Mouse (Mus musculus) forebrain, postnatal 0 days (tissue): ENCODE data around the gene Paox. TPM values are rescaled to one million over a fixed set of nuclear protein-coding genes. Genes with fewer than 3 reads are reported as not detected.

ENCODE experiments used
- ATAC-seq: fragments of 200-750 bp; cut with Nextera tagmentation; 2 replicates; pipeline ENCODE4 v1.8.0; 2017; ENCODE audit warnings: mild to moderate bottlenecking, moderate library complexity
- DNase-seq: peaks from one replicate; pipeline ENCODE4 v3.0.0-alpha.2; 2015
- H3K27ac ChIP-seq: fragments of 300-500 bp; sonication (generic); 2 replicates; pipeline ENCODE4 v1.5.1; 2014; ENCODE audit warnings: low read depth, mild to moderate bottlenecking, antibody characterized with exemption, low read length, moderate library complexity, mixed read lengths
- H3K27me3 ChIP-seq: fragments of 300-500 bp; sonication (generic); 2 replicates; pipeline ENCODE4 v1.6.1; 2014; ENCODE audit warnings: mild to moderate bottlenecking, low read length, mixed read lengths; ENCODE audit not compliant: insufficient read depth
- H3K36me3 ChIP-seq: fragments of 300-500 bp; sonication (generic); 2 replicates; pipeline ENCODE4 v1.6.1; 2014; ENCODE audit warnings: mild to moderate bottlenecking, moderate library complexity; ENCODE audit not compliant: insufficient read depth
- H3K4me1 ChIP-seq: fragments of 300-500 bp; sonication (generic); 2 replicates; pipeline ENCODE4 v1.6.1; 2014; ENCODE audit warnings: antibody characterized with exemption; ENCODE audit not compliant: insufficient read depth
- H3K4me2 ChIP-seq: fragments of 300-500 bp; sonication (generic); 2 replicates; pipeline ENCODE4 v1.6.1; 2014; ENCODE audit warnings: low read depth, mild to moderate bottlenecking, moderate library complexity
- H3K4me3 ChIP-seq: fragments of 300-500 bp; sonication (generic); 2 replicates; pipeline ENCODE4 v1.5.1; 2014; ENCODE audit warnings: low read depth, low read length, mixed read lengths
- H3K9ac ChIP-seq: fragments of 300-500 bp; sonication (generic); 2 replicates; pipeline ENCODE4 v1.6.1; 2014; ENCODE audit warnings: mild to moderate bottlenecking
- H3K9me3 ChIP-seq: fragments of 300-500 bp; sonication (generic); 2 replicates; pipeline ENCODE4 v1.6.1; 2016; ENCODE audit warnings: low read length
- CTCF ChIP-seq: sonication (generic); IDR thresholded peaks from 2 replicates; pipeline ENCODE4 v1.5.1; 2016; ENCODE audit warnings: antibody characterized with exemption, control low read depth, low read depth
- WGBS: fragments of 180-500 bp; shearing (Covaris S2); extraction: QIAGEN DNeasy Blood & Tissue Kit; methylation state at CpG from one replicate; pipeline ENCODE4 v1.1.7; 2014; 5-methylcytosine and 5-hydroxymethylcytosine counted together
- polyA plus RNA-seq: library from polyadenylated mRNA; unstranded; fragments of >200 nt; fragmentation: Nextera tagmentation; extraction: Ambion mirVana; gene quantifications from 2 replicates; pipeline ENCODE4 v1.2.1, GENCODE M21; 2015
- total RNA-seq: library from RNA; depleted of rRNA; stranded (reverse); fragments of >200 nt; gene quantifications from 2 replicates; pipeline ENCODE4 v1.2.3, GENCODE M21; 2014

Gene Paox
- total and polyA plus RNA-seq, 2 experiments from 2014 or later, result 7.5 to 10.5 TPM

GRCm38 (mm10) chr7:140144550-140144949 lies 29.0 kb downstream of the Paox start:
- H3K27ac ChIP-seq, result no peak overlapping the region
- no peak overlapping the region for H3K4me3 ChIP-seq
- WGBS, result 87% methylated on average over 4 of the region's 4 CpGs
- no peak overlapping the region for H3K4me2 ChIP-seq
- ATAC-seq (no peak), DNase-seq (no peak)
- no peaks in the 10 kb centered on the region for H3K9me3 ChIP-seq
- H3K9ac ChIP-seq, result no peak overlapping the region
- peaks cover 6% of the 10 kb centered on the region; the same call in 1 of the 2 replicates for H3K36me3 ChIP-seq
- H3K27me3 ChIP-seq, result no peaks in the 10 kb centered on the region
- H3K4me1 ChIP-seq, result no peaks in the 10 kb centered on the region
- no peak for TF ChIP-seq CTCF

DNA sequence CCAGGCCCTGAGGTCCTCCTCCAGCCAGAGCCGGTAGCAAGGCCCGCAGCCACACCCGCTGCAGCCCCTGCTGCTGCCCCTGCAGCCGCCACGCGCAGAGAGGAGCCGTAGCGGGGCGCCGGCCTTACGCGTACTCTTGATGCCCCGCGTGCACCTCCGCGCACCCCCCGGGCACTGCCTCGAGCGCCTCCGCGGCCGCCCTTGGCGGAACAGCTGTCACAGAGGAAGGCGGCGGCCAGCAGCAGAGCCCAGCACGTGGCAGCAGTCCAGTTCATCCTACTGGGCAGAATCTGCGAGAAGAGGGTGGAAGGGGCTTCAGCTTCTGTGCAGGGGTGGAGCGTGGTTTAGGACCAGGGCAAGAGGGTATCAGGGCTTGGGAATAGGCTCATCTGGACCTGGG lies 37.8 kb downstream of the Paox start:
- peaks cover 4% of the 10 kb centered on the region; the same call in 1 of the 2 replicates for H3K36me3 ChIP-seq
- DNase-seq (no peak), ATAC-seq (peak; percentile 19)
- WGBS, result 6% methylated on average over 28 of the region's 28 CpGs
- peak overlapping the region; percentile 73 for H3K4me2 ChIP-seq
- H3K9ac ChIP-seq, result peak overlapping the region; percentile 83
- H3K27me3 ChIP-seq, result no peaks in the 10 kb centered on the region
- H3K4me1 ChIP-seq, result peaks cover 13% of the 10 kb centered on the region
- no peaks in the 10 kb centered on the region for H3K9me3 ChIP-seq
- H3K27ac ChIP-seq, result peak overlapping the region; percentile 83
- peak overlapping the region; percentile 54 for H3K4me3 ChIP-seq
- TF ChIP-seq CTCF, result no peak

DNA sequence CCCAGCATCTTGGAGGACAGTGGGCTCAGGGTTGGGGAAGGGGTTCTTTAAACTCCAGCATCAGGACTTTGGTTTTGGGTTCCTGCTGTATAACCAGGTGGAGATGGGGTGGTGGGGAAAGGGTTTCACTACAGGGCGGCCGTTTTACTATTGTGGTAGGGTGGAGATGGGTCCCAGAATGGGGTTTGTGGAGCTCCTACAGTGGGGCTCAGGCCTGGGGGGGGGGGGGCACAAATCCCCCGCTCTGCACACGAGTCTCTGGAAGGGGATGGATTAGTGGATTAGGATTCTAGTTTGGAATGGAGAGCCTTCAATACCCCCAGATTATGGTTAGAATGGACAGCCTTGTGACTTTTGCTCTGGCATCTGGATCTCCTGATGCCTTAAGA lies 38.2 kb downstream of the Paox start:
- Histone ChIP-seq H3K9me3 (no peaks in the 10 kb centered on the region), H3K9ac (peak overlapping the region; percentile 83), H3K27ac (peak overlapping the region; percentile 83), H3K36me3 (peaks cover 4% of the 10 kb centered on the region; the same call in 1 of the 2 replicates), H3K4me2 (peak overlapping the region; percentile 73), H3K4me1 (peaks cover 13% of the 10 kb centered on the region), H3K27me3 (no peaks in the 10 kb centered on the region), H3K4me3 (peak overlapping the region; percentile 54)
- no peak for TF ChIP-seq CTCF
- WGBS, result 17% methylated on average over 4 of the region's 4 CpGs
- DNase-seq (peak; percentile 48), ATAC-seq (peak; percentile 53)

DNA sequence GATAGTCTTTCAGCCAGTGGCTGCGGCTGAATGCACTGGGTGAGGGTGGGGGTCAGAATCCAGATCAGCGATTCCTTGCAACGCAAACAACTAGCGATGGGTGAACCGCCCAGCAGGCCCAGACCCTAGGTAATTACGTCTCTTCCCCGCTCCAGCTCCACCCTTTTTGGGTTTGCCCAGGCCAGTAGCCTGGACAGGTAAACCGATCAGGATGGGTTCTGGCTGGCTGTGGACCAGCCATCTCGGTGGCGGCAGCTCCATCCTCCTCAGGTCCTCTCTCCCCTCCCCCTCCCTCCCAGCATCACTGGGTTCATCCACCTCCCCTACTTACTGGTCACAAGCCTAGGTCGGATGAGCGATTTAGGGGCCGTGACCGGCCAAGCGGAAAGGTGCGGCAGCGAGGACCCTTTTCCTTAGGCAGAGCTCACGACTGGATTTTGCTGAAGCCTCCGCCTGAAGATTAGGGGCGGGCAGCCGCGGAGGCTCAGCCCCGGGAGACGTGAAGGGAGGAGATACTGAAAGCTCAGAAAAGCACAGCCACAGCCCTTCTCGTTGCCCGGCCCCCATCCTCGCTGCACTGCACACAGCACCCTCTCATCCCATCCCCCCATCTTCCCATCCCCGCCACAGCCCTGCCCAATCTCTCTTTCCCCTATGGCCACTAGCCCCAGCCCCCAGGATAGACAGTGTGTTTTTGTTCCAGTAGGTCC lies 38.8 kb downstream of the Paox start, which contains the start of gene Sprn:
Gene Sprn, minus strand, starts transcription at position 660 of the 710 bp plus-strand sequence.
- no peak for TF ChIP-seq CTCF
- H3K27ac ChIP-seq, result peak within 1 kb of the TSS; percentile 83
- H3K36me3 ChIP-seq, result peaks cover 4% of the 10 kb centered on the region; the same call in 1 of the 2 replicates
- peak; percentile 79 for DNase-seq
- peak within 1 kb of the TSS; percentile 54 for H3K4me3 ChIP-seq
- ATAC-seq, result peak; percentile 91
- peak within 1 kb of the TSS; percentile 83 for H3K9ac ChIP-seq
- no peaks in the 10 kb centered on the region for H3K9me3 ChIP-seq
- H3K4me1 ChIP-seq, result peaks cover 13% of the 10 kb centered on the region
- peak within 1 kb of the TSS; percentile 73 for H3K4me2 ChIP-seq
- 2% methylated on average over 28 of the region's 28 CpGs for WGBS
- no peaks in the 10 kb centered on the region for H3K27me3 ChIP-seq

- Histone ChIP-seq H3K4me1 (peaks cover 2% of the 10 kb centered on the region), H3K27me3 (no peaks in the 10 kb centered on the region), H3K4me2 (no peak overlapping the region), H3K9me3 (no peaks in the 10 kb centered on the region), H3K36me3 (no peaks in the 10 kb centered on the region), H3K9ac (no peak overlapping the region), H3K4me3 (no peak overlapping the region), H3K27ac (no peak overlapping the region)
- no peak for DNase-seq
- no peak for ATAC-seq
- TF ChIP-seq CTCF, result no peak
- 83% methylated on average over 3 of the region's 3 CpGs for whole genome bisulfite sequencing
Measured at GRCm38 (mm10) chr7:140160363-140160762, 44.8 kb downstream of the Paox start.

DNA sequence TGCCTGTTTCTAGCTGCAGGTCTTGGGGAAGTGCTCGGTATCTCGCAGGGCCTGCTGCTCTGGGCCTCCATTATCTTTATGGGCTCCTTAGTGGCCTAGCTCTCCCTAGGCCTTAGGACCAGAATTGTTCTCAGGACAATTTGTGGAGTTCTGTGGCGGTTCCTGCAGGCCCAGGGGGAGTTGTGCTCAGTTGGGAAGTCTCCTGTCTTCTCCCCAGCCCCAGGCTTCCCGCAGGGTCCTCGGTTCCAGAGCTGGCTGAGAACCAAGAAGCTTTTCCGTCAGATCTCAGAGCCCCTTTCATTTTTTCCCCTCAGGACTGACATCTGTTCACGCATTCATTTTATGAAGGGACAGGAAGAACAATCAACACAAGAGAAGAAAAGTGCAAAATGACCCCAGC lies 49.1 kb downstream of the Paox start, which contains the start of gene Olfr522:
Gene Olfr522, minus strand, starts transcription at position 101 of the 400 bp plus-strand sequence.
- H3K27ac ChIP-seq, result no peak within 1 kb of the TSS
- no peaks in the 10 kb centered on the region for H3K9me3 ChIP-seq
- no peak within 1 kb of the TSS for H3K4me2 ChIP-seq
- no peaks in the 10 kb centered on the region for H3K36me3 ChIP-seq
- no peaks in the 10 kb centered on the region for H3K4me1 ChIP-seq
- no peak for TF ChIP-seq CTCF
- 65% methylated on average over 7 of the region's 7 CpGs for WGBS
- no peak within 1 kb of the TSS for H3K9ac ChIP-seq
- ATAC-seq (no peak), DNase-seq (no peak)
- H3K27me3 ChIP-seq, result no peaks in the 10 kb centered on the region
- H3K4me3 ChIP-seq, result no peak within 1 kb of the TSS

DNA sequence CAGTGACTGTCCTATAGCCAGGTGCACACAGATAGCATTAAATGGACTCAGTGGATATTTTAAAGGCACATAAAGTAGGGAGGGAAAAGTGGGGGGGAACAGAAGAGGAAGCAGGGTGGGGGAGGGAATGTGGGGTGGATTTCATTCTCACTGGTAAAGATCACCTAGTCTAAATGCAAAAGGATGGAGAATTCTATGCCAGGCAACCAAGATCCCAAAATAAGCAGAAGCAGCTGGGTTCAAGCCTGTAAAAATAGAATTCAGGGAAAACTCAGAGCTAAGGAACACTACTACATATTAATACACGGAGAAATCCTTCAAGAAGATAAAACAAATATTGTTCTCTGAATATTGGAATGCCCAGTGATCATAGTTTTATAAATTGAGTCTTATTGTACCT lies 52.4 kb downstream of the Paox start:
- Histone ChIP-seq H3K4me3 (no peak overlapping the region), H3K9me3 (no peaks in the 10 kb centered on the region), H3K4me1 (no peaks in the 10 kb centered on the region), H3K9ac (no peak overlapping the region), H3K27me3 (no peaks in the 10 kb centered on the region), H3K27ac (no peak overlapping the region), H3K4me2 (no peak overlapping the region), H3K36me3 (no peaks in the 10 kb centered on the region)
- no peak for TF ChIP-seq CTCF
- 60% methylated on average over 1 of the region's 1 CpGs for WGBS
- ATAC-seq (no peak), DNase-seq (no peak)
